Mouse (Mus musculus): ENCODE results near the gene Eda2r. TPM values are rescaled to one million over a fixed set of nuclear protein-coding genes. Genes with fewer than 3 reads are reported as not detected.

The Eda2r gene
- polyA plus RNA-seq (2012; rRNA removed) = 0.71 and 0.72 TPM in 2 replicates

GRCm38 (mm10) chrX:97377065-97377421 is at the start of gene Eda2r:
Eda2r (minus strand) TSS chrX:97377216.

